Mouse (Mus musculus): ENCODE results near the gene Shisa2.

Gene Shisa2

GRCm38 (mm10) chr14:59632067-59632466, 7.0 kb downstream of the Shisa2 start:
- no peak for DNase-seq (ENCODE audit: low read depth)

- no peak for DNase-seq (ENCODE audit: low read depth)
These were observed 8.3 kb downstream of the Shisa2 start for GRCm38 (mm10) chr14:59633295-59633898.

DNA sequence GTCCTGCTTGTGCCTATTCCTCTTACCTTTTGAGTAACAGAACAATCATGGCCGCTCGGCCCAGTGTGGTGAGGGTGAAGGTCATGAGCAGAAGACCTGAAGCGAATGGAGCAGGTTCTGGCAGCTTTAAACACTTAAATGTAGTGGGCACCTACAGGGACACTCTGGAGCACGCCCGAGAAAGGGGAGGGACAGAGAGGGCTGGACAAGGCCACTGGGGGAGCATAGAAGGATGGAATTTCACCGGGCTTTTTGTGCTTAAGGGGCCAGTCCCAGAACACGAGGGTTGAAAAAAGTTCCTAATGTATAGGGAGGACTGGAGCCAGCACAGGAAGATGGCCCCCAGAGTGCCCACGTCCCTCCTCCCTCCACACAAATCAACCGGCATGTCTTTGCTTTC, 8.9 kb downstream of the Shisa2 start:
- DNase-seq (ENCODE audit: low read depth): no peak

GRCm38 (mm10) chr14:59638906-59639703, 14.0 kb downstream of the Shisa2 start:
- no peak for DNase-seq (ENCODE audit: low read depth)

- no peak for DNase-seq (ENCODE audit: low read depth)
These were observed 16.7 kb downstream of the Shisa2 start for GRCm38 (mm10) chr14:59641856-59642255.

DNA sequence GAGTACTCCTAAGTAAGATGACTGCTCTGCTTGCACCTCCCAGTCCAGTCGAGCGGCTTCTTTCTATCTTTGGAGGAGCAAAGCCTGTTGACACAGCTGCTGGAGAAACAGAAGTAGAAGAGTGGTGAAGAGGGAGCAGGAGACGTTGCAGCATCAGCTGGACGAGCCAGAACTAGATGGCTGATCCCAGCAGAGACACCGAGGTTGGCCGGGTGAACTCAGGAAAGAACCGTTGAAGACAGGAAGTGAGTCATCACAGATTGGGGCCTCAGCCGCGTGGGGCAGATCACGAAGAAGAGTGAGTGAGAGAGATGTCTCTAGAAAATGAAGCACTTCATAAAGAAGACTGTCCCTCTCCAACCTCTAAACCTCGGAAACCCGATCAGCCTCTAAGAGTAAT, 18.5 kb downstream of the Shisa2 start:
- DNase-seq (ENCODE audit: low read depth): peak; percentile 23

GRCm38 (mm10) chr14:59644166-59644565, 19.1 kb downstream of the Shisa2 start:
- no peak for DNase-seq (ENCODE audit: low read depth)

DNA sequence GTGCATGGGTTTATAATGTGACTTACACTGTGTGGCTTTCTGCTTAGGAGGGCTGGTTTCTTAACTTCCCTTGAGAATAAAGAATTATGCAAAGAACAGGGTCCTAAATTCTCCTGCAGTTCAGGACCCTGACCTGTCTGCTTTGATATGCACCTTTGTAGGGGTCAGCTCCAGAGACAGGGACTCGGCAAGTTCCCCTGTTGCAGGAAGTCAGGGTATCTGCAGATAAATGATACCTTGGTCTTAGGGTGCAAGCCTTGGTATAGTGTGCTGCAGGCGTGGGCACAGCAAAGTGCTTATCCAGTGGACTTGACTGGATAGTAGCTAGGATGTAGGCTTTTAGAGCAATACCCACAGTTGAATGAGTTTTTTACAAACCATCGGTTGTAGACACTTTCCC, 19.8 kb downstream of the Shisa2 start:
- DNase-seq (ENCODE audit: low read depth): no peak

- DNase-seq (ENCODE audit: low read depth): no peak
These were observed 22.0 kb downstream of the Shisa2 start for GRCm38 (mm10) chr14:59646826-59647697.

GRCm38 (mm10) chr14:59648611-59649010, 23.5 kb downstream of the Shisa2 start:
- no peak for DNase-seq (ENCODE audit: low read depth)

- DNase-seq (ENCODE audit: low read depth): no peak
These were observed 24.2 kb downstream of the Shisa2 start for GRCm38 (mm10) chr14:59649337-59649736.

- DNase-seq (ENCODE audit: low read depth): no peak
These were observed 31.5 kb downstream of the Shisa2 start for GRCm38 (mm10) chr14:59656591-59656990.

GRCm38 (mm10) chr14:59657098-59657497, 32.0 kb downstream of the Shisa2 start:
- DNase-seq (ENCODE audit: low read depth): no peak

DNA sequence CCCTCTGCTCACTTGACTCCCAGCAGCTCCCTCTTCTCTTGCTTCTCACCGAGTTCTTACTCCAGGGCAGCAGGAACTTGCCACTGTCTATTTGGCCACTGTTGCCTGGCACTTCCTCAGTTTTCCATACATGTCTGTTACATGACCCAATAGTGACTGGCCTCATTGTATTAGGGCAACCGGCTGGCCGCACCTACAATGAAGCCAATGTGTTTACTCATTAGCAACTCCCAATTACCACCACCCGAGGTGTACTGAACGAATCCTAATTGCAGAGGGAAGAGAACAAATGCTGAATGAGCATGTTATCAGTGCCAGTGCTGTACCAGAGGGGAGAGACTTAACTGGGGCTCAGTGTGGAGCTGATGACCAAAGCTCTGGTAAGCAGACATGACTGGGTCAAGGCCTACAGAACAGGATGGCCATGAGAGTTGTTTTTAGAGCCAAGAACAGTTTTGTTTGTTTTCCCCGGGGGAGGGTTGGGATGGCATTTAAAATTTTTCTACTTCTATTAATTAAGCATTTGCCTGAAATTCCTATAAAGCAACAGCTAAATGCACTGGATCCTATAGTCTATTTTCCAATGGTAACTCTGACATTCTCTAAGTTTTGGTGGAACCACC, 47.9 kb downstream of the Shisa2 start:
- DNase-seq (ENCODE audit: low read depth): no peak

DNA sequence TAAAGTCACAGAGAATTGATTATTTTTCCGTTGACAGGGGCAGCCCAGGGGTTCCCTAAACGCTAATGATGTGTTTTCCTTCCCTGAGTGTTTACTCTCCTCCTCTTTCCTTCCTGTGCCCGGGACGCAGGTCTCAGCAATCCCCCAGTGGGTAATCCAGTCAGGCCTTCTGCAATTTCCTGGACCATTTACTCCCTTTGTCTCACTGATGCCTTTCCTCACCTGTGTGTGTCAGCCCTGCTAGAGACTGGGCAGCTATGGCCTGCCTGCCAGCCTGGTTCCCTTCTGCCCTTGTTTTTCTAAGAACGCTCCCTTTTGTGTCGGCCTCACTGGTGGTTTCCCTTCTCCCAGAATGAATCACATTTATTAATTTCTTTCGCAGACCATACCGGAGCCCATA, 49.4 kb downstream of the Shisa2 start:
- DNase-seq (ENCODE audit: low read depth): no peak

- no peak for DNase-seq (ENCODE audit: low read depth)
These were observed 50.2 kb downstream of the Shisa2 start for GRCm38 (mm10) chr14:59675330-59675729.

DNA sequence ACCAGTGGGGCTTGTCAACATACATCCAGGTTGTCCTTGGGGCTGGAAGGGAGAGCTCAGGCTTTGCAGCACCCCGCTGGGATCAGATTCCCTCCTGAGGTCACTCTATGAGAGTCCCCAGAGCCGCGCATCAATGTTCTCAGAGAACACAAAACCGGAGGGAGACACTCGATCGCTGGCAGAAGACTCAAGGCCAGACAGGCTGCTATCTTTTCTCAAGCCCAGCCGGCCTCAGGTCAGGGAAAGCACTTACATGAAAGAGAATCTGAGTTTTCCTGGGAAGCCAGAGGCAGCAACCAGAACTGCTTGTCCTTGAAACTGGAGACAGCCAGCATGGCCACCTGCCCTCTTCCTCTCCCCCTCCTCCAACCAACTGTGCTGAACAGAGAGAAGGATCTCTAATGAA, 52.5 kb downstream of the Shisa2 start:
- DNase-seq (ENCODE audit: low read depth): no peak

Data from c-Kit-positive CD71-negative TER-119-negative erythroid progenitor cells, embryonic 14.5 days (primary cell).